Mouse (Mus musculus) limb, embryonic 11.5 days (tissue): ENCODE measurements at regions not wholly inside any gene's neighbourhood (a gene's known extent, or its start where the extent isn't known, plus 50 kb on each side); places are given as distances from the start of the nearest gene placed in this dataset.

ENCODE experiments used
- ATAC-seq: fragments of 200-750 bp; cut with Nextera tagmentation; 2 replicates; pipeline ENCODE4 v1.8.0; 2017; ENCODE audit warnings: low read depth; ENCODE audit not compliant: insufficient number of reproducible peaks, low FRiP score, low TSS enrichment
- DNase-seq: peaks from one replicate; pipeline ENCODE4 v3.0.0-alpha.2; 2015; ENCODE audit warnings: low spot score
- H3K27ac ChIP-seq: fragments of 300-500 bp; sonication (generic); replicated peaks from 2 replicates; pipeline ENCODE4 v1.5.1; 2014; ENCODE audit warnings: low read depth, mild to moderate bottlenecking, low read length
- H3K27me3 ChIP-seq: fragments of 300-500 bp; sonication (generic); 2 replicates; pipeline ENCODE4 v1.6.1; 2014; ENCODE audit warnings: mild to moderate bottlenecking, low read length, mixed read lengths; ENCODE audit not compliant: control insufficient read depth, insufficient read depth
- H3K36me3 ChIP-seq: fragments of 300-500 bp; sonication (generic); 2 replicates; pipeline ENCODE4 v1.6.1; 2014; ENCODE audit warnings: mild to moderate bottlenecking, low read length, moderate library complexity, mixed read lengths; ENCODE audit not compliant: control insufficient read depth, insufficient read depth
- H3K4me1 ChIP-seq: fragments of 300-500 bp; sonication (generic); 2 replicates; pipeline ENCODE4 v1.6.1; 2014; ENCODE audit warnings: low read length, mixed read lengths; ENCODE audit not compliant: control insufficient read depth, insufficient read depth
- H3K4me2 ChIP-seq: fragments of 300-500 bp; sonication (generic); 2 replicates; pipeline ENCODE4 v1.6.1; 2014; ENCODE audit warnings: low read depth, mild to moderate bottlenecking, moderate library complexity; ENCODE audit not compliant: severe bottlenecking
- H3K4me3 ChIP-seq: fragments of 300-500 bp; sonication (generic); 2 replicates; pipeline ENCODE4 v1.5.1; 2014; ENCODE audit warnings: low read depth, low read length
- H3K9ac ChIP-seq: fragments of 300-500 bp; sonication (generic); 2 replicates; pipeline ENCODE4 v1.6.1; 2014; ENCODE audit warnings: mild to moderate bottlenecking, low read length
- H3K9me3 ChIP-seq: fragments of 300-500 bp; sonication (generic); 2 replicates; pipeline ENCODE4 v1.6.1; 2016; ENCODE audit warnings: low read length; ENCODE audit not compliant: control insufficient read depth
- WGBS: fragments of 180-500 bp; shearing (Covaris S2); extraction: QIAGEN DNeasy Blood & Tissue Kit; methylation state at CpG from one replicate; pipeline ENCODE4 v1.1.7; 2014; 5-methylcytosine and 5-hydroxymethylcytosine counted together

- 26% methylated on average over 3 of the region's 3 CpGs for WGBS
- no peak overlapping the region; the same call in 1 of the 2 replicates for H3K27ac ChIP-seq
- H3K9me3 ChIP-seq, result no peaks in the 10 kb centered on the region
- 0 out of 2 replicates have a peak, but pooled peaks cover 3% of the 10 kb centered on the region for H3K4me1 ChIP-seq
- no peak overlapping the region for H3K9ac ChIP-seq
- DNase-seq (peak; percentile 21), ATAC-seq (peak; percentile 79)
- no peak overlapping the region for H3K4me2 ChIP-seq
- no peak overlapping the region for H3K4me3 ChIP-seq
- H3K36me3 ChIP-seq, result no peaks in the 10 kb centered on the region
- H3K27me3 ChIP-seq, result no peaks in the 10 kb centered on the region
Observed at GRCm38 (mm10) chr12:7611272-7612092, 366.0 kb upstream of the Apob start.

DNA sequence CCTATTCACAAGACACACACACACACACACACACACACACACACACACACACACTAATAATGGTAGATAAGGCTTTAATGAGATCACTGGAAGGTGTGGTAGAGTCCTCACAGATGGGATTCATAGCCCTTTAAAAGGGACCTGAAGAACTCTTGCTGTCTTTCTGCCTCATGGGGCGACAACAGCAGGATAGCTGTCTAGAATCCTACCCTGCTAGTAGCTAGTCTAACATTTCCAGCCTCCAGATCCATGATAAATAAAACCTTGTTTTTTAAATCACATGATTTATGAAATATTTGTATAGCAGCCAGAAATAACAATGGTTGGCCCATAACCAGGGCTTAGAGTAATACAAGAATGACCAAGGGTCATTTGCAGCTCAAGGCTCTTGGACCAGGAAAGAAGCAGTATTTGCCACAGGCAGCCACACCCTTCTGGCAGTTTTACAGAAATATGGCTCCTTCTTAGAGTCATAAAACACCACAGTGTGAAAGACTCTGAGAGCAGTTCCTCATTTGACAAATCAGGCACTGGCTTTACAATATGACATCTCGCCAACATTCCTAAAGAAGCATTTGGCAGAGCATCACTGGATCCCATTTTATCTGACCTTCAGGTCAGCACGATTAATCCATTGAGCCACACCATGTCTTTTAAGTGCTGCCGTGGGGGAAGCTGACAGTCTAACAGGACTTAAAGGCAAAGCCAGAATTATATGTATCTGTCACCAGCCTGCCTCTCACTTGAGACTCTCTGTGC is 340.9 kb upstream of the Apob start:
- 52% methylated on average over 4 of the region's 4 CpGs for WGBS
- no peak overlapping the region for H3K4me3 ChIP-seq
- H3K9ac ChIP-seq, result no peak overlapping the region
- no peaks in the 10 kb centered on the region for H3K4me1 ChIP-seq
- H3K27ac ChIP-seq, result no peak overlapping the region
- no peak overlapping the region for H3K4me2 ChIP-seq
- no peaks in the 10 kb centered on the region for H3K9me3 ChIP-seq
- no peaks in the 10 kb centered on the region for H3K36me3 ChIP-seq
- H3K27me3 ChIP-seq, result no peaks in the 10 kb centered on the region
- DNase-seq (no peak), ATAC-seq (no peak)

GRCm38 (mm10) chr12:7637629-7638028 is 339.8 kb upstream of the Apob start:
- Histone ChIP-seq H3K4me3 (no peak overlapping the region), H3K36me3 (no peaks in the 10 kb centered on the region), H3K27me3 (no peaks in the 10 kb centered on the region), H3K27ac (no peak overlapping the region), H3K4me2 (no peak overlapping the region), H3K4me1 (no peaks in the 10 kb centered on the region), H3K9me3 (no peaks in the 10 kb centered on the region), H3K9ac (no peak overlapping the region)
- ATAC-seq (no peak), DNase-seq (no peak)
- 72% methylated on average over 4 of the region's 4 CpGs for WGBS

- ATAC-seq (no peak), DNase-seq (no peak)
- WGBS, result 91% methylated on average over 3 of the region's 3 CpGs
- Histone ChIP-seq H3K9ac (no peak overlapping the region), H3K27me3 (no peaks in the 10 kb centered on the region), H3K4me1 (no peaks in the 10 kb centered on the region), H3K4me2 (no peak overlapping the region), H3K36me3 (no peaks in the 10 kb centered on the region), H3K4me3 (no peak overlapping the region), H3K27ac (no peak overlapping the region), H3K9me3 (no peaks in the 10 kb centered on the region)
Observed at GRCm38 (mm10) chr12:7650851-7651250, 326.6 kb upstream of the Apob start.

DNA sequence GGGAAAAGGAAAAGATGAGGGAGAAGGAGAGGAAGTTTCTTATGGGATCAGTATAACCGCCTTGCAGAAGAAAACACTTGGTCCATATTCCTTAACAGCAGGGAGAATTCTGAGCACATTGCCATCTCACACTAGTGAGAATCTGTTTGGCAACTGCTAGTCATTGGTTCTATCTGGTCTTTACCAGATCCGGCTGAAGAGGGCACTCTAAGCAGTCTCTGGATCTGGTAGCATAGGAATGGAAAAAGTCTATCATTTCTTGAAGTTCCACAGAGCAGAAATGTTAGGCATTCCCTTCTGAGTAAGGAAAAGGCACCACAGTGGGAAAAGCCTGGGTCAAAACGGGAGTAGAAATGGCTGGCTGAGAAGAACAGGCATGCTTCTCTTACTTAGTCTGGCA is 315.4 kb upstream of the Apob start:
- H3K27me3 ChIP-seq, result no peaks in the 10 kb centered on the region
- no peaks in the 10 kb centered on the region for H3K36me3 ChIP-seq
- DNase-seq (no peak), ATAC-seq (no peak)
- H3K4me1 ChIP-seq, result no peaks in the 10 kb centered on the region
- H3K9me3 ChIP-seq, result no peaks in the 10 kb centered on the region
- no peak overlapping the region for H3K4me3 ChIP-seq
- H3K4me2 ChIP-seq, result no peak overlapping the region
- 57% methylated on average over 3 of the region's 3 CpGs for WGBS
- no peak overlapping the region for H3K9ac ChIP-seq
- no peak overlapping the region for H3K27ac ChIP-seq

DNA sequence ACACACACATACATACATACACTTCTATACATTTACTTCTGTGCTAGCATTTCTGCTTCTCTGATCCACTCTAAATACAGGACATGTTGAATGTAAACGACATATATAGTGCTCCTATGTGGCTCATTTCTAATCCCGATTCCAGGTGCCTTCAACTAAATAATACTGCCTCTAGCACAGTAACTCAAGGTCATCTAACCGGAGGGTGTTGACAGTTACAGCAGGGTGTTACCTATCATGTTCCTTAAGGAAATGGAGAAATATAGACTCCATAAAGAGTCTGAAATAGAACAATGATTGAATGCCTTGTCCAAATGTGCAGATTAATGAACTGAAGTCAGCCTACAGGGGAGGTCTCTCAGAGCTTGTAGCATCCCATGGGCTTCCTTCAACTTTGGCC is 307.3 kb upstream of the Apob start:
- H3K4me3 ChIP-seq, result no peak overlapping the region
- 76% methylated on average over 3 of the region's 3 CpGs for WGBS
- ATAC-seq (peak; percentile 62; the same call in 1 of the 2 replicates), DNase-seq (no peak)
- no peaks in the 10 kb centered on the region for H3K9me3 ChIP-seq
- no peaks in the 10 kb centered on the region for H3K27me3 ChIP-seq
- no peak overlapping the region for H3K9ac ChIP-seq
- no peak overlapping the region for H3K4me2 ChIP-seq
- H3K27ac ChIP-seq, result no peak overlapping the region
- no peaks in the 10 kb centered on the region for H3K4me1 ChIP-seq
- no peaks in the 10 kb centered on the region for H3K36me3 ChIP-seq

DNA sequence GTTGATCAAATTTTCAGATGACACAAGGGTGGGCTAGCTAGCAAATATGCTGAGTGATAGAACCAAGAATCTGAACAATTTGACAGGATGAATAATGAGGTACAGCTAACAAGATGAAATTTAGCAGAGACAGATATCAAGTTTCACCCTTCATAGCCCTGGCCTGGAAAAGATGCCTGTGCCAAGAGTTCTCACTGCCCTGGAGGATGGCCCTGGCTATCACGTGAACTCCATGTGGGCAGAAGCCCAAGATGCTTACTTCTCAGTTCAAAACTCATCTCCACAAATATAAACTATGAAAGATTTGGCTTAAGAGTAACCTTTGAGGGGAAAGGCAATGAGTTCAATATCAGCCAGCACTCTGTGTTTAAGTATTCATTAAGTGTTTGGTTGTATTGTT is 306.9 kb upstream of the Apob start:
- WGBS, result 68% methylated on average over 1 of the region's 1 CpGs
- ATAC-seq (no peak), DNase-seq (no peak)
- no peak overlapping the region for H3K27ac ChIP-seq
- no peak overlapping the region for H3K4me3 ChIP-seq
- no peaks in the 10 kb centered on the region for H3K36me3 ChIP-seq
- H3K4me2 ChIP-seq, result no peak overlapping the region
- no peaks in the 10 kb centered on the region for H3K4me1 ChIP-seq
- no peaks in the 10 kb centered on the region for H3K9me3 ChIP-seq
- no peaks in the 10 kb centered on the region for H3K27me3 ChIP-seq
- no peak overlapping the region for H3K9ac ChIP-seq

DNA sequence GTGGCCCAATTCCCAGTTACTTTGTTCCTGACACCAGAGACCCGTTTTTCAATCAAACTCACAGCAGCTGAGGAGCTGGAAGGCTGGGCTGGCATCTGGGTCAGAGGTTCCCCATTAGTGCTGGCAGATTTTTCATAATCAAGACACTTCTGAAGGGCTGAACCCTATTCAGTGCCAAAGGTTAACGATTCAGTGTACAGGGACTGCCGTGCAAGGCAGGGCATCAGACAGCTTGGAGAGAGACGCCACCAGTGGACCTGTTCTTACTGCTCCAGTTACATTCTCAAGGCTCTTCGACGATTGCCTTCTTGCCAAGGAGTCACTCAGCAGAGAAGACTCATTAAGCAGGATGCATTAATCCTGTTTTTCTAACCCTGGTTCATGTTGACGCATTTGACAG is 285.5 kb upstream of the Apob start:
- peak; percentile 21 for DNase-seq
- no peak overlapping the region for H3K27ac ChIP-seq

More for the DNA sequence above, 285.5 kb upstream of the Apob start:
- Histone ChIP-seq H3K9ac (no peak overlapping the region), H3K4me3 (no peak overlapping the region), H3K4me1 (no peaks in the 10 kb centered on the region), H3K27me3 (no peaks in the 10 kb centered on the region), H3K36me3 (no peaks in the 10 kb centered on the region), H3K4me2 (no peak overlapping the region), H3K9me3 (no peaks in the 10 kb centered on the region)
- 22% methylated on average over 7 of the region's 7 CpGs for WGBS
- ATAC-seq, result no peak
